Mouse (Mus musculus) heart, embryonic 13.5 days (tissue): Measurements from ENCODE around the gene 6030468B19Rik. TPM values are rescaled to one million over a fixed set of nuclear protein-coding genes. Genes with fewer than 3 reads are reported as not detected.

ENCODE experiments used
- ATAC-seq: fragments of 200-750 bp; cut with Nextera tagmentation; 2 replicates; pipeline ENCODE4 v1.8.0; 2017; ENCODE audit warnings: moderate TSS enrichment; ENCODE audit not compliant: insufficient number of reproducible peaks, low FRiP score, low TSS enrichment; ENCODE audit errors: extremely low read depth
- H3K27ac ChIP-seq: fragments of 300-500 bp; sonication (generic); replicated peaks from 2 replicates; pipeline ENCODE4 v1.5.1; 2015; ENCODE audit warnings: moderate library complexity, mild to moderate bottlenecking, inconsistent platforms
- H3K27me3 ChIP-seq: fragments of 300-500 bp; sonication (generic); replicated peaks from 2 replicates; pipeline ENCODE4 v1.6.1; 2015; ENCODE audit warnings: mild to moderate bottlenecking, inconsistent platforms
- H3K36me3 ChIP-seq: fragments of 300-500 bp; sonication (generic); 2 replicates; pipeline ENCODE4 v1.6.1; 2015; ENCODE audit warnings: mild to moderate bottlenecking, inconsistent platforms
- H3K4me1 ChIP-seq: fragments of 300-500 bp; sonication (generic); 2 replicates; pipeline ENCODE4 v1.6.1; 2015; ENCODE audit warnings: inconsistent platforms
- H3K4me2 ChIP-seq: fragments of 300-500 bp; sonication (generic); 2 replicates; pipeline ENCODE4 v1.6.1; 2015; ENCODE audit warnings: inconsistent platforms, mild to moderate bottlenecking, moderate library complexity
- H3K4me3 ChIP-seq: fragments of 300-500 bp; sonication (generic); 2 replicates; pipeline ENCODE4 v1.5.1; 2015; ENCODE audit warnings: moderate library complexity, mild to moderate bottlenecking, inconsistent platforms
- H3K9ac ChIP-seq: fragments of 300-500 bp; sonication (generic); 2 replicates; pipeline ENCODE4 v1.6.1; 2015; ENCODE audit warnings: inconsistent platforms, mild to moderate bottlenecking, moderate library complexity
- H3K9me3 ChIP-seq: fragments of 300-500 bp; sonication (generic); 2 replicates; pipeline ENCODE4 v1.6.1; 2016; ENCODE audit warnings: inconsistent platforms
- WGBS: fragments of 180-500 bp; shearing (Covaris S2); methylation state at CpG from one replicate; pipeline ENCODE4 v1.1.7; 2015; ENCODE audit warnings: mixed read lengths; 5-methylcytosine and 5-hydroxymethylcytosine counted together
- polyA plus RNA-seq: library from polyadenylated mRNA; unstranded; fragments of >200 nt; fragmentation: Nextera tagmentation; extraction: Ambion mirVana; gene quantifications from 2 replicates; pipeline ENCODE4 v1.2.1, GENCODE M21; 2015

6030468B19Rik gene
- polyA plus RNA-seq, 1 experiment from 2014 or later = 1.3 TPM

DNA sequence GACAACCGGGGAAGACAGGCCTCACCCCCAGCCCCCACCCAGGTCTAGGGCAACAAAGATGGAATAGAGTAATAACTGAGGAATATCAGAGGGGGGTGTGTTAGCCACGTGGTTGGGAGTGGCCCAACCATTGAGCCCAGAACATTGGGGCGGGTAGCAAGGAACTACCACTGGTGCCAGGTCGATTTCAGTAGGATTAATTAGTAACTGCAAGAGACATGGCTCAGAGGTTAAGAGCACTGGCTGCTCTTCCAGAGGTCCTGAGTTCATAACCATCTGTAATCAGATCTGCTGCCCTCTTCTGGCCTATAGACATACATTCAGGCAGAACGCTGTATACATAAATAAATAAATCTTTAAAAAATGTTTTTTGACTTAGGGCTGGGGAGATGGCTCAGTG, 49.2 kb downstream of the 6030468B19Rik start:
- no peaks in the 10 kb centered on the region for H3K27me3 ChIP-seq
- no peak overlapping the region for H3K9ac ChIP-seq
- WGBS = 55% methylated on average over 5 of the region's 5 CpGs
- no peak overlapping the region for H3K27ac ChIP-seq
- peaks cover 32% of the 10 kb centered on the region for H3K4me1 ChIP-seq
- no peaks in the 10 kb centered on the region for H3K9me3 ChIP-seq
- H3K36me3 ChIP-seq = peaks cover 12% of the 10 kb centered on the region
- no peak overlapping the region for H3K4me2 ChIP-seq
- ATAC-seq = no peak
- no peak overlapping the region for H3K4me3 ChIP-seq

DNA sequence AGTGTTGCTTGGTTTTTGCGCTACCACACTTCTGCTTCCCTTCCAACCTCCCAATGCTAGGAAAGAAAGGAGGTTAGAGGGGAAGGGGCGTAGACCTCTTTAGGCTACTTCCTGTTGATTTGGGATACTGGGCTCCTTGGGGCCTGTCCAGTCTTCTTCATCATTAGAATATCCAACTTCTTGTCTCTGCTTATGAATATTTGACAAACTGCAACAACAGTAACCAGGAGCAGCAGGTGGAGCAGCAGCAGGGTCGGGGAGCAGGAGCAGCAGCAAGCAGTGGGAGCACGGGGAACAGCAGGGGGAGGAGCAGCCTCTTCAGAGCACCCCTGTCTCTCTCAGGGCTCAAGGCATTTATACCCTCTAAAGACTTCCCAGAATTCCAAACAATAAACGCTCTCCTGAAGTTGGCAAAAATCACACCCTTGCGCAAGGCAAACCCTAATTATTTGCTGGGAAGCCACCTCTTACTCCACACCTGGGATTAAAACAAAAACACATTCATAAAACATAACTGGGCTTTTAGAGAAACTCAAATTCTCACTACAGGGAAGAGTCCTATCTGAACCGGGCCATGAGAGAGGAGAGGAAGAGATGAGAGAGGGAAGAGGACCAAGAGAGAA, 50.2 kb downstream of the 6030468B19Rik start:
- ATAC-seq = no peak
- Histone ChIP-seq H3K4me1 (peaks cover 32% of the 10 kb centered on the region), H3K9ac (peak overlapping the region; percentile 90), H3K36me3 (peaks cover 23% of the 10 kb centered on the region), H3K27me3 (no peaks in the 10 kb centered on the region), H3K4me2 (peak overlapping the region; percentile 87), H3K27ac (peak overlapping the region; percentile 96), H3K4me3 (peak overlapping the region; percentile 68), H3K9me3 (no peaks in the 10 kb centered on the region)
- 76% methylated on average over 7 of the region's 7 CpGs for WGBS

DNA sequence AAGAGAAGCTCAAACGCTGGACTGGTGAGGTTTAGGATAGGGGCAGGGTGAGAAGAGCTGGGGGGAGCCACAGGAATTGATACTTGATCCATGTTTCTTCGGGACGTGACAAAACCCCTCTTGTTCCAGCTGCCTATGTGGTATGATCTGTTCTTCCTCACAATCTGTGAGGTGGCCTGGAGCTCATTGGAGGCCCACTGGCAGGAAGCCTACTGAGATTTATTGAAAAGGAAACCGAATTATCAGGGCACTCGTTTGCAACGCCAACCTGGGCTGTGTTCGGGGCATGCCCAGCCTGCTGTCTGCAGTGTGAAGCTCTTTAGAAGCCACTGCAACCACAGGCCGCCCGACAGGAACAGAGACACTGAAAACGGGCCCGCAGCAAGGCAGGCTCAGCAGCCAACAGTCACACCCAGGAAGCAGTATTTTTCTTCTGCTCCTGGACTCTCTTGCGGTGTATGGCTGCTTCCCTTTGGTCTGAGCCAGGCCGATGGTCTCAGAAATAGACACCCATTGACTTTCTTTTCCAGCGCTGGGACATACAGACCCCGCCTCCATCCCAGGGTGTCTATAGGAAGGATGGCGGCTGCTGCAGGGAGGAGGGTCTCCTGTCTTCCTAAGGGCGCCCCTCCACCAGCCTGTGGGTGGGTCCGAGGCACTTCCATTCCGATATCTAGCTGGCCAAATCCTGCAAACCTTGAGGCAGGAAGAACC, 51.0 kb downstream of the 6030468B19Rik start:
- H3K4me3 ChIP-seq = peak overlapping the region; percentile 68
- peak overlapping the region; percentile 96 for H3K27ac ChIP-seq
- peak; percentile 43; the same call in 1 of the 2 replicates for ATAC-seq
- H3K9me3 ChIP-seq = no peaks in the 10 kb centered on the region
- peak overlapping the region; percentile 90 for H3K9ac ChIP-seq
- no peaks in the 10 kb centered on the region for H3K27me3 ChIP-seq
- peaks cover 30% of the 10 kb centered on the region for H3K36me3 ChIP-seq
- 7% methylated on average over 19 of the region's 19 CpGs for WGBS
- peaks cover 32% of the 10 kb centered on the region for H3K4me1 ChIP-seq
- H3K4me2 ChIP-seq = peak overlapping the region; percentile 87

DNA sequence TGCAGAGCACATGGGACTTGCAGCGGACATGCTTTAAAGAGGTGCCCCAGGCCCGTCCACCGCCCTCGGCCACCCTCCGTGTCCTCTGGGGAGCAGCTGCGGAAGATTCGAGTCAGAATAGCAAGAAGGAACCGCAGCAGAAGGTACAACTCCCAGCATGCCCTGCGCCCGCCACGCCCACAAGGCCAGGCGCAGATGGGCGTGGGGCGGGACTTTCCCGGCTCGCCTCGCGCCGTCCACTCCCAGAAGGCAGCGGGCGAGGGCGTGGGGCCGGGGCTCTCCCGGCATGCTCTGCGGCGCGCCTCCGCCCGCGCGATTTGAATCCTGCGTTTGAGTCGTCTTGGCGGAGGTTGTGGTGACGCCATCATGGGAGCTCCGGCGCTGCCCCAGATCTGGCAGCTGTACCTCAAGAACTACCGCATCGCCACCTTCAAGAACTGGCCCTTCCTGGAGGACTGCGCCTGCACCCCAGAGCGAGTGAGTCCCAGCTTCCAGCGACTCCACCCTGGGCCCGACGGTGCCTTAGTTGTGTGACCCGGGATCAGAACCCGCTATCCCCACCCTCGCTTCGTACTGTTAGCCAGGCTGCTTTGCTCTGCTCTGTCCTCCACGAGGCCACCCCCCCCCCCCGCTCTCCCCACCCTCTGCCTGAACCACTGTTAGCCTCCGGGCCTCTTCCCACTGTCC, 51.7 kb downstream of the 6030468B19Rik start, which contains the start of gene Birc5:
TSS of gene Birc5 (plus strand) at position 267 of the 687 bp plus-strand sequence.
- H3K4me2 ChIP-seq = peak within 1 kb of the TSS; percentile 87
- H3K4me3 ChIP-seq = peak within 1 kb of the TSS; percentile 68
- under 1% methylated on average over 50 of the region's 51 CpGs for WGBS
- H3K27ac ChIP-seq = peak within 1 kb of the TSS; percentile 96
- H3K27me3 ChIP-seq = no peaks in the 10 kb centered on the region
- H3K36me3 ChIP-seq = peaks cover 37% of the 10 kb centered on the region
- peaks cover 32% of the 10 kb centered on the region for H3K4me1 ChIP-seq
- H3K9me3 ChIP-seq = no peaks in the 10 kb centered on the region
- H3K9ac ChIP-seq = peak within 1 kb of the TSS; percentile 90
- peak; percentile 92 for ATAC-seq

DNA sequence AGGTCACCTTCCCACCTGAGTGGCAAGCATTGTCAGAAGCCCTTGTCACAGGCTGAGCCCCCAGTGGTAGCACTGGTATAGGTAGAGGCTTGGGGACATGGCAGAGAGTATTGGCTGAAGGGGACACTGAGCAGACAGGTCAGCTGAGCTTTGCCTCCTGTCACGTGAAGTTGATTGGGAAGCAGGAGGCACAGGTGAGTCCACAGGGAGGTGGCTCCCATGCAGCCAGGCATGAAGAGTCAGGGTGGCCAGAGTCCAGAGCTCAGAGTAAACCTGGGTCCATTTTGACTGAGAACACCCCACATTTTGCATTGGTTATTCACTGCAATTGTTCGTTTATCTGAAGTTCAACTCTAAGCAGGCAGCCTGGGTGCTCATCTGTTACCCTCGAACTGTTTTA, 55.4 kb downstream of the 6030468B19Rik start:
- no peak overlapping the region for H3K4me2 ChIP-seq
- no peaks in the 10 kb centered on the region for H3K9me3 ChIP-seq
- H3K9ac ChIP-seq = no peak overlapping the region
- WGBS = 85% methylated on average over 3 of the region's 3 CpGs
- no peak overlapping the region for H3K4me3 ChIP-seq
- H3K36me3 ChIP-seq = peaks cover 73% of the 10 kb centered on the region
- H3K27ac ChIP-seq = no peak overlapping the region
- H3K4me1 ChIP-seq = peaks cover 25% of the 10 kb centered on the region
- no peak for ATAC-seq
- H3K27me3 ChIP-seq = no peaks in the 10 kb centered on the region

DNA sequence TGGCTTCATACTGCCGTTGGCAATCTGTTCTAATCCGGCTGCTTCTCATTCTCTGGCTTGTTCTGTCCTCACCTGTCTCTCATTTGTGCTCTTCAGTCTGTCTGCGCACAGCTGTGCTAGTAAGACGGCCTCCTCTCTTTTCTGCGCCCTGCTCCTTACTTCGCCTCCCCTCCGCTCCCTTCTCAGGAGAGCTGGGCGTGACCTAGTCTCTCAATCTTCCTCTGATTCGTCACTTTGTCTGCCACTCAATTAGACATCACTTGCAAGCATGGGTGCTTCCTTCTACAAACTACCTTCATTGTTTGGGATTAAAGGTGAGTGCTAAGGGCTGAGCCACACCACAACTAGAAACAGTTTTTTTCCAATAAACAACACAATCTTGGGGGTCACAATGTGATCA, 56.8 kb downstream of the 6030468B19Rik start:
- ATAC-seq = no peak
- no peak overlapping the region for H3K4me2 ChIP-seq
- H3K9ac ChIP-seq = no peak overlapping the region
- no peak overlapping the region for H3K4me3 ChIP-seq
- no peaks in the 10 kb centered on the region for H3K9me3 ChIP-seq
- WGBS = 85% methylated on average over 9 of the region's 9 CpGs
- H3K27me3 ChIP-seq = peaks cover 11% of the 10 kb centered on the region
- H3K4me1 ChIP-seq = peaks cover 19% of the 10 kb centered on the region
- H3K27ac ChIP-seq = no peak overlapping the region
- peaks cover 79% of the 10 kb centered on the region for H3K36me3 ChIP-seq

DNA sequence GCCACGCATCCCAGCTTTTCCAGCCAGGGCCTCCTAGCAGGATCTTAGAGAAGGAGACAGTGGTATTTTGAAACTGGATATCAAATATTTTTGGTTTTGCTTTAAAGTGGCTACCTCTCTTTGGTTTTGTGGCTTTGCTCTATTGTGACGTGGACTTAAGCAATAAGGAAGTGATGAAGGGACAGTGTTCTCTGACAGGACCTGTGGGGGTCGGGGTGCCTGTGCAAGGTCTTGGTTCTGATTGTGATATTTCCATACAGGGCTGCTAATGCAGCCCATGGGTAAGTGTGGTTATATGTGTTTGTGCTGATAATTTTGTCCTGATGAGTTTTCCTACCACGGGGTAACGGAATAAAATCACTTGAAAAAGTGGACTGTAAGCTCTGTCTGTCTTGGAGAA, 57.9 kb downstream of the 6030468B19Rik start:
- H3K36me3 ChIP-seq = peaks cover 77% of the 10 kb centered on the region
- WGBS = 95% methylated on average over 5 of the region's 5 CpGs
- no peaks in the 10 kb centered on the region for H3K9me3 ChIP-seq
- H3K4me1 ChIP-seq = peaks cover 13% of the 10 kb centered on the region
- ATAC-seq = no peak
- peaks cover 22% of the 10 kb centered on the region for H3K27me3 ChIP-seq
- no peak overlapping the region for H3K27ac ChIP-seq
- no peak overlapping the region for H3K4me2 ChIP-seq
- H3K9ac ChIP-seq = no peak overlapping the region
- no peak overlapping the region for H3K4me3 ChIP-seq

DNA sequence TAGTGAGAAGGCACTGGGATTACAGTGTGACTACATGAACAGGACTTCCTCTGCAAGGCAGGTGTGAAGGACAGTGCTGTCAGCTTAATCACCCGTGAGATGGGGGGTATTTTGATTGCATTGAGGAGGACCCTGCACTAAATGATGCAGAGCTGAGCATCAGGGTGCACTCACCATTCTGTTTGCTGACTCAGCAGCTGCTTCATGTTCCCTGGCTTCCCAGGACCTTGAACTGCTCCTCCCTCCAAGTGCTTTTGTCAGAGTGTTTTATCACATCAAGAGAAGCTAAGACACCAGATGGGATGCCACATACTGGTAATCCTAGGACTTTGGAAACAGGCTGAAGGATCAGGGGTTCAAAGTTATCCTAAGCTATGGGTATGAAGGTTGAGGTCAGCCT, 58.5 kb downstream of the 6030468B19Rik start:
- WGBS = 73% methylated on average over 1 of the region's 1 CpGs
- Histone ChIP-seq H3K4me3 (no peak overlapping the region), H3K27me3 (peaks cover 29% of the 10 kb centered on the region), H3K4me2 (no peak overlapping the region), H3K9ac (no peak overlapping the region), H3K27ac (no peak overlapping the region), H3K4me1 (peaks cover 13% of the 10 kb centered on the region), H3K36me3 (peaks cover 73% of the 10 kb centered on the region), H3K9me3 (no peaks in the 10 kb centered on the region)
- no peak for ATAC-seq

Other genes with a start within 250 kb of the 6030468B19Rik start
- gene Tnrc6c, start 143.4 kb upstream of the 6030468B19Rik start, polyA plus RNA-seq = 6.0 TPM in 2 replicates
- 2.5 and 3.0 TPM in 2 replicates for gene Tmc8, start 15.6 kb upstream of the 6030468B19Rik start, polyA plus RNA-seq
- 22.2 and 26.9 TPM in 2 replicates for gene Tmc6, start 15.5 kb upstream of the 6030468B19Rik start, polyA plus RNA-seq
- gene Gm20708, start 12.0 kb downstream of the 6030468B19Rik start, polyA plus RNA-seq = 0.78 and 1.3 TPM in 2 replicates
- gene Syngr2, start 12.0 kb downstream of the 6030468B19Rik start, polyA plus RNA-seq = 74.8 and 75.6 TPM in 2 replicates
- gene Afmid, start 28.3 kb downstream of the 6030468B19Rik start, polyA plus RNA-seq = 12.6 and 12.7 TPM in 2 replicates
- 97.6 and 109 TPM in 2 replicates for gene Tk1, start 28.4 kb downstream of the 6030468B19Rik start, polyA plus RNA-seq
- gene Birc5, start 51.6 kb downstream of the 6030468B19Rik start, polyA plus RNA-seq = 228 and 260 TPM in 2 replicates
- gene Tmem235, start 63.1 kb downstream of the 6030468B19Rik start, polyA plus RNA-seq = not detected in 2 replicates
- 4.6 and 5.4 TPM in 2 replicates for gene Tha1, start 75.8 kb downstream of the 6030468B19Rik start, polyA plus RNA-seq
- 4.9 and 8.5 TPM in 2 replicates for gene Socs3, start 172.4 kb downstream of the 6030468B19Rik start, polyA plus RNA-seq
- 25.7 and 26.6 TPM in 2 replicates for gene Pgs1, start 188.6 kb downstream of the 6030468B19Rik start, polyA plus RNA-seq